Mouse (Mus musculus) left cerebral cortex, adult 18-20 months (tissue): ENCODE data around the gene Grm7. TPM values are rescaled to one million over a fixed set of nuclear protein-coding genes. Genes with fewer than 3 reads are reported as not detected.

Experiments
- DNase-seq, 2 experiments: peaks; one replicate each; pipeline ENCODE4 v3.0.0; 2021 to 2022; ENCODE audit warnings: low spot score in 2 of 2, mixed read lengths in 1 of 2
- total RNA-seq, 2 experiments: library from RNA; stranded (reverse); gene quantifications; 2 replicates each; pipeline ENCODE4 v1.2.3; 2021

The Grm7 gene
- total RNA-seq, 2 experiments from 2014 or later, result 66.6 to 73.5 TPM

DNA sequence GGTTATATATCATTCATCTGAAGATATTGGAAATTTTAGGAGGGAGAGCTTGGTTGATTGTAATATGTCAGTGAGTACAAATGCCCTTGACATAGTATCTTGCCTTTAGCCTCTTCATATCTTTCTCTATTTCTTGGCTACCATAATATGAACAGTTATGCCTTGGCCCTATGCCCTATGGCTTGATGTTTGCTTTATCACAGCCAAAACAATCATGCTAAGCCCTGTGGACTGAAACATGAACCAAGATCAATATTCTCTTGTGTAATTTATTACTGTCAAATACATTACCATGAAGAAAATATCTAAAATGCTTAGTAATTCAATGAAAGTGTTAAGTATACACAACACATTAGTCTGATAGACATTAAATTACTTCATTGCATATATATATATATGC, 222.9 kb downstream of the Grm7 start:
- DNase-seq, result no peak

DNA sequence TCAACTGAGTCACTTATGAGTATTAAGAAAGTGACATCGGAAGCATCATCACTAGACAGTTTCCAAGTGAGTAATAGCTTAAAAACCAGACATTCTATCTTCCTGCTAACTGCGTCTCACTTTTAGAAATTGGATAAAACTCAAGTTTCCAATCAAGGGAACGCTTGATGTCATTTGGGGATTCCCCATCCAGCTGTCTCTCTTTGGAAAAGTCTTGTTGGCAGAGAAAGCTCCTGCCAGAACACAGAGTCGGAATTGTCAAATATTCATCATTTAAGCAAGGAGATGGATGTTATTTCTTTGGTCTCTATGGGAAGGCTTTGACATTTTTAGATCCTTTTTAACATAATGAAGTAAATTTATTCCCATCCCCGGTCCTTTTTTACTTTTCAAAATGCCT, 336.6 kb downstream of the Grm7 start:
- DNase-seq, result no peak

DNA sequence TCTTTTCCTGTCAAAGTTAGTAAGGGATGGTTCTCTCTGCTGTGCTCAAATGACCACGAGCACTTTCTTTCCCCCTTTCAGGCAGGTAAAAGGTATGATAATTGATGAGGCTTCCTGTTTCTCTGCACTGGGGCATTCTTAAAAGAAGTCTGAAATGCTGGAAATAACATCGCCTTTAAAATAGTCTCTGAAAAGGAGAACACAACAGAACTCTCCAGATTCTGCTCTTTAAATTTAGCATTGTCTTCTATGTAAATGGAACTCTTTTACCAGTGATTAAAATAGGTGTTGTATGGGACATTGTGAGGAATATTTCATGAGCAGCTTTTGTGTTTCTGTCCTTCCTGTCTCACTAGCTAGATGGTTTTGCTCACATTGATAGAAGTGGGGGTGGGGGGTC, 393.7 kb downstream of the Grm7 start:
- no peak for DNase-seq

DNA sequence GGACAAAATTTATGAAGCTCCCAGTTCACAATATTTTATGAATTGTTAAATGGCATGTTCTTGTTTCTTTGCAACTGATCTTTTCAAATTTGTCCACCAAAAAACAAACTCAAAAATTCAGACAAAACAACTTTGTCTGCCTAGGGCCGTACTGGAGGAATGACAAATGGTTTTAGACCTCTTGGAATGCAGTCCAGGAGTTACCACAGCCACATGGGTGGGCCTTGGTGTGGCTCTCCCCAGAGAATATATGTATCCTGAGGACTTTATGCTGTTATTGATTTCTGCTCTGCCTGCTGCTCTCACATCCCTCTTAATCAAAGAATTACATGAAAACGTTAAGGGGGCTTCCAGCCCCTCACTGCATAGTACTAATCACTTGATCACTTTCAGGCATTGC, 400.5 kb downstream of the Grm7 start:
- no peak for DNase-seq

DNA sequence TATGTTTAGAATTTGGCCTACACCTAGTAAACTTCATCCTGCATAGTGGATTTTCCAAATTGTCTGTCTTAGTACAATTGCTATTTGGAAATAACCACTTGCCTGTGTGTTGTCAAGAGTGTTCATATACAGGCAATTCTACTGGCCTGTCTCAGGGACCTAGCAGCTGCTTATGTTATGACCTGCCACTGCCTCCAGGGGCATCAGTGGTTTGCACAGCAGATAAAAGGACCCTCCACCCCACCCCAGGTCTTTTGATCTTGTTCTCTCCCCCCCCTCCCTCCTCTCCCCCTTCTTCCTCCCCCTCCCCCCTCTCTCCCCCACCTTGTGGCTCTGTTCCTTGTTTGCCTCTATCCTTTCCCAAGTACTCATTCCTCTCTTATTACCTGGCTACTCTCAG, 403.9 kb downstream of the Grm7 start:
- DNase-seq, result no peak

DNA sequence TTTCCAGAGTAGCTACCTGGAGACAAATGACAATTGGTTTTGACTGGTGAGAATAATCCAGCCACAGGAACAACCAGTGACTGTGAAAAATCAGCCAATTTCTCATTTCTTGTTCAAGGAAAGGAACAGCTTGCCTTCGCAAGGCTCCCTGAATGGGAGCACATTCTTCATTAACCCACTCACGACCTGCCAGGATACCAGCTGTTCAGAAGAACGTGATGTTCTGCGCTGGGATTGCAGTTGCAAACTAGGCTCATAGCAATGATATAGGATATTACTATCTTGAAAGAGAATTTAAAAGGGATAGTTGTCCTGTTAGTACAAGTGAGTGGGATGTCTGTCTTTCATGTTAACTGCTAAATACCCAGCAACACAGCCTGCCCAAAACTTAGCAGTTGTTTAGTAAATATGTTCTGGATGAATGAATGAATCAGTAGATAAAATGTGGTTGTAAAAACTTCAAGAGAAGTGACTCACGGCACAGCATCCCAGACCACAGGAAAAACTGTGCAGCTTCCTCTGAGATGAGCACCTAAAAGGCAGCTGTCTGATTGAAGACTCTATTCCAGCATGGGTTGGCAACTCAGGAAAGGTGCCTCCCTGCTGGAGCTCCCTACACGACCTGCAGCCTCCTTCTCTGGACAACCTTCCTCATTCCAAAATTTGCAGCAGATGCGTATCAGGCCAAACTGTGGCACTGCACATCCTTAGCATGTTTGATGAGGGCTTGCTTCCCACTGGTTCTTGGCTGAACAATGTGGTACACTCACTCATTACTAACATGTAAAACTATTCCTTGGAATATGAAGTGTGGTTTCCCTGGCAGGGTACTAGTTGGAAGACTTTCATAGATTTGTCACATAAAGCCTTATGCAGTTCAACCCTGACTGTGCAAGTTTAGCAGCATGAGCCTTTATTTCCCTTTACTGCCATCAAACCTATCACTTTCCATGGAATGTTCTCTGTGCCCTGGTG, 408.9 kb downstream of the Grm7 start:
- peak; percentile 46 to 70 for DNase-seq

DNA sequence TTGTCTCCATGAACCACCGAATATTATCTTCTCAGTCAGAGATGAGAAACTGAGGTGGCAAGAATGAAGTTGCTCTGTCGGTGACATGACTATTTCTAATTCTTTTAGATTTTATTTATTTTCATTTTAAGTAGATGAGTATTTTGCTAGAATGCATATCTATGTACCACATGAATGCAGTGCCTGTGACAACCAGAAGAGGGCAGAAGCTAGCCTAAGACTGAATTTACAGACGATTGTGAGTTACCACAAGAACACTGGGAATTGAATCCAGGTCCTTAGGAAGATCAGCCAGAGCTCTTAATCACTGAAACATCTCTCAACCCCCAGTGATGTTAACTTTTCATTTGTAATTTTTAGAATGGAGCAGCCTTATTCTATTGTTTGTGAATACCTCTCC, 412.4 kb downstream of the Grm7 start:
- no peak for DNase-seq

DNA sequence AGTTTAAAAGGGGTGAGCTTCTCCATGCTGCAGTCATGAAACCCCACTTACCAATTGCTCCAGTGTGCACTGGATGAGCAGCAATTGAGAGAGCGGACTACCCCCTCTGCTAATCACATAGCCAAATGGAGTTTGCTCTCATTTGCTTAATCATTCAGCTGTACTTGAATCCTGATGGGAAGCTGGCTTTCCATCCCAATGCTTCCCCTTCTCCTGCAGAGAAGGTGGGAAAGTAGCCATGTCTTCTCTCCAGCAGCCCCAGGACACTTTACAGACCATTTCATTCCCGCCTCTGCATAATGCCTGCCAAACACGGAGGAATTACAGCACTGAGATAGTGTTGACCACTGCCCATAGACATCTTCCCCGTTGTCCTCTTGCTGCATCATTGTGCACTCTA, 414.6 kb downstream of the Grm7 start:
- no peak for DNase-seq

DNA sequence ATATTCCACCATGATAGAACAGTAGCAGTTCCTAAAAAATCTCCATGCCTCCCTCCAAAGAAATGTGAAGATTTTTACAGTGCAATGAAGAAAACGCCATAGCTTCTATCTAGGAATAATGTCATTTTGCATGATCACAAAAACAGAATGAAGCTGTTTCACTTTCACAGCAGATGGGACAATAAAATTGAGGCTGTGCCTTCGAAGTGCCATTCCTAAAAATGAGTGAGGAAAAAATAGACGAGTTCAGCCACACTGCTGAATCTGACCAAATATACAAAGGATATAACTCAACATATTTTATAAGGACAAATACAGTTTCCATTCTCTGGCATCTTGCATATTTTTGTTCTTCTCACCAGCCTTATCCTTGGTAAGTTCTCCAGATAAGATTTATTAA, 439.2 kb downstream of the Grm7 start:
- no peak for DNase-seq

DNA sequence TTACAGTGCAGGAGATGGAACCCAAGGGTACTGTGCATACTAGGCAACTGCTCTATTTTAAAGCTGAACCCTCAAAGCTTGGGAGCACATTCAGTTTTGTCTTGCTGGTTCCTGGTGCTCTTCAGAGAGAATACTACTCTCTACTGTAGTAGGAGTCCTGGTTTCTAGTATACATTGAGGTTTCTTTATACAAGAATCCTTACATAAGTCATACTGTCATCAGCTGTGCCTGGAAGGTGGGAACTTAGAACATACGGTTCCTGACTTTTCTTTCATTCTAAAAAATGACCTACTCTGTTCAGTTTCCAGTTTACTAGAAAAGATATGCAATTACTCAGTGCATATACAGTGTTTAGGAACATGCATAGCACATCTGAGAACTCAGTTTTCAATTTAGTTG, 449.4 kb downstream of the Grm7 start:
- no peak for DNase-seq

DNA sequence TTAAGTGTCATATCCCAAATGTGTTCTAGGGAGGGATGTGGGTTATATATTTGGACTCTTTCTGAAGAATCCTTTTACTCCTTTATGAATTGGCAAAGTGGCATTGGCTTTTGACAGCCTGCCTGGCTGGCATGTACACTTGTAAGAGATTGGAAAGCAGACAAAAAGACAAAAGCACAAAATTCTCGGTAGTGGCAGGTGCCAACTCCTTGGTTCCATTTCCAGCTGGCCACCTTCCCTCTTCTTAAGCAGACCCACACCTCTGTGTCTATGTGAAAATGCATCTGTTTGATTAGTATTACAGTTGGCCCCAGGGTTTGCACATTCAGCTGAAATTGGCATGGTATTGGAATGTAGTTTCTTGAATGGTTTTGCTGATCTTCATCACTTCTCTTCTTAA, 460.1 kb downstream of the Grm7 start:
- DNase-seq, result no peak

DNA sequence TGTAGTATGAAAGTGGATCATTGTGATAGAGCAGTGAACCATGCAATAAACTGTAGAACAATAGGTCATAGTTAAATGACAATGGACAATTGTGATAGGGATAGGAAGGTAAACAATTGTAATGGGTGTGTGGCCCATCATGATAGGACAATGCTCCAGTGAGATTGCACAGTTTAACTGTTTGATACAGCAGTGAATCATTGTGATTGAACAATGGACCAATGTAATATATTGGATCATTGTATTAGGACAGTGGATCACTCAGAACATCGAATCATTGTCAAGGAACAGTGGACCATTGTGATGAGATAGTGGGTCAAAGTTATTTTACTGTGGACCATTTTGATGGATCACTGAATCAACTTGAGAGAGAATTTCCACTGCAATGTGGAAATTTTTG, 515.7 kb downstream of the Grm7 start:
- DNase-seq, result no peak

DNA sequence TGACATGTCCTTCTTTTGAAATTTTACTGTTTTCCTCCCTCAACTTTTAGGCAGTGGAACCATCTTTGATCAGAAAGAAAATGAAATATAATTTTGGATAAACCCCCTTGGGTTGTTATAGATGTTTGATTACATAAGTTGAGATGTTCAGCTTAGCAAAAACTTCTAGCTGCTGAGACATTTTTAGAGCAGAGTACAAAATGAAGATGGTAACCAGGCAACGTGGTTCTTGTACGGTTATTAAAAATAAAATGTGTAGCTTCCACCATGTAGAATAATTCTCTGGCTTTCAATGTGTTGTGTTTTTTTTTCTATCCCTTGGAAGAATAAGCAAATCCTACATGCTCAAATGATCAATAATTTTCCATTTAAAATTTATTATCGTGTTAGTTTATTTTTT, 550.0 kb downstream of the Grm7 start:
- DNase-seq, result no peak

DNA sequence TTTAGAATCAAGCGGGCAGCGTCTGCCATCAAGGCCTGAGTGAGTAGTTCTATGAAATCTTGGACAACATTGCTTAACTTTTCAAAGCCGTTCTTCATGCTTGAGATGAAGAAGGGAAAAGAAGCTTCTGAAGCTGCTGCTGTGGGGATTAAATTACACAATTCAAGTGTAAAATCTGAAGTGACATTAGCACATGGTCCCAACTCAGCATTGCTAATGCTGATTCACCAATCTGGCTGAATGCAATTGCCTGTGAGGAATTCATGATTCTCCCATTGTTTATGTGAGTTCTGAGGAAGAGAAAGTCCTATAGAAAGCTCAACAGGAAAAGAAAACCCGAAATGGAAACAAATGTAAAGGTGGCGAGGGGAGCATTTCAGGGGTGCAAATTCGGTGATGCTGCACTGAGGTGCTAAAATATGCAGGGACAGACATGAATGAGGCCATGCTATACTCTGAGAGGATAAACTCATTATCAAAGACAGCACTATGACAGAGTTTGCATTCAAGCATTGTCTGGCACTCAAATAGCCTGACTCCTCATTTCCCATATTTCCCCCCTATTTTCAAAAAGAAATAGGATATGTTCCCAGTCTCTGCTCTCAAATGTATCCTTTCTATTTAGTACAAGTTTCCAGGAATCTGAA, 575.8 kb downstream of the Grm7 start:
- DNase-seq, result no peak

DNA sequence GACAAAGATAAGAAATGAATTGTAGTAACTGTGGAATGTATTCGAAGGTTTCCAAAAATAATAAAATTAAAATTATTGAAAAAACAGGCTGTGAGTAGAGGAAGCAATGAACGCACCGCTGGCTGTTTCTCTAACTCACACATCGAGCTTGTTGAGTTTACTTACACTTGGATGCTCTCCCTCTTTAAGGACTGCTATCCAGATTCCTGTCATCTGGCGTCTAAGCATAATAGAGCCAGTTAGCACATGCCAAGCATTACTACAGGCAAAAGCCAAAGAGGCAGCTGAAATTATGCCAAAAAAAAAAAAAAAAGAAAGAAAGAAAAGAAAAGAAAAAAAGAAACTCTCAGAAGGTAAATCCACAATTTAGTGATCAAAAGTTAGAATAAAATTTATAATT, 609.8 kb downstream of the Grm7 start:
- DNase-seq, result no peak

DNA sequence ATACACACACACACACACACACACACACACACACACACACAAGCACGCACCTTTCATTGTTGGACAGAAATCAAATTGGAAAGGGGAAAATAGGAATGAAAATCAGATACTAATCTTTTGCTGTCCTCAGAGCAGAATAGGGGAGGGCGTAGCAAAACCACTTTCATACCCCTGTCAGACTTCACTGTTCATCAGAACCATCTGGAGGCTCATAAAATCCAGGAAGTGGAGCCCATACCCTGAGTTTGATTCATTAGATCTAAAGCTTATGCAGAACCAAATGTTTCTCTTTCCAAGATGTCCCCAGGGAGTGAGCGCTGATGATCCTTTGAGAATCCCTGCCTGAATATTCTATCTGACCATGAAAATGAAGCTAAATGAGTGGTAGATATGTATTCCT, 611.6 kb downstream of the Grm7 start:
- DNase-seq, result no peak

DNA sequence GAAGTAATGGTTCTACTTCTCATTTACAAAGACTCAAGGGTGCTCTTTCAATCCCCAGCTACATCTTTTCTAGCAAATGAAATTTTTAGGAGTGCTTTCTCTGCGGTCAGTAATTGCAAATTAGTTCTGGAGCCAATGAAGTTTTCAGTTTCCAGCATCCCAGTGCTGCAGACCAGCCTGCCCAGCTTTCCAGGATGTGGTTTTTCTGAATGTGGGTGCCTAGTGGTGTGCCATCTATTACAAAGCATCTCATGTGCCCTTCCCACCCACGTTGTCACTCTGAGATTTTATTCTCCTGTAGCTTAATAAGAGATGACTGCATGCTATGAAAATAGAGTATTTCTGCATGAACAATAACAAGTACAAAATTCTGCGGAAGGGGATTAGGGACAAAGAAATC, 612.9 kb downstream of the Grm7 start:
- no peak for DNase-seq

DNA sequence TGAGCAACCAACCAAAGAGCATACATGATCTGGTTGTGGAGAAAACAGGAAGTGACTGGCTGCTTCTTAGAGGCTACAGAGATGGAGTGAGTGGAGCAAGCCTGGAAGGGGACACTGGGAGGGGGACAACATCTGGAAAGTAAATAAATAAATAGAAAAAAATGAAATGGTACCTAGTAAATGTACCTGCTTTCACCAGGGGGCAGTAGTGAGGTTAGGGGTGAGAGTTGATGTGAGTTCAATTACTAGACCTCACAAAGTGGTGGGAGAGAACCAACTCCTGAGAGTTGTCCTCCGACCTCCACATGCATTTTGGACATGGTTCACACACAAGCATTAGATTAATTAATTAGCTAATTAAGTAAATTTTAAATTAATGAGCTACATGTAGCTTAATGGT, 615.8 kb downstream of the Grm7 start:
- no peak for DNase-seq

DNA sequence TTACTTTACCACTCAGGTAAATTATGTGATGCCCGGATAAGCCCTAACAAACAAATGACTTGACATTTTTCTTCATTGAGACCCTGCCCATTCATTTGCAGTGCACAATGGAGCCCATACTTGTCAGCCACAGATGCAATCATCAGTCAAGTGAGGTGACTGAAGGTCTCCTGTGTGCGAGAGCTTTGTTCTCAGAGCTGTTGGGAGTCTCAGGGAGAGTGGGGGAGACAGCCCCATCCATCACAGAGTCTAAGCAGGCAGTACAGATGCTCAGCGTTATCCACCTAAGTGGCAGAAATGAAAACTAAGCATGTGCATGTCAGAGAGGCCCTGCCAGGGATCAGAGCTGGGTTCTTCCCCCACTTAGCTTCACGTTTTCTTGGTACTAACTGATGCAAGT, 631.3 kb downstream of the Grm7 start:
- no peak for DNase-seq

DNA sequence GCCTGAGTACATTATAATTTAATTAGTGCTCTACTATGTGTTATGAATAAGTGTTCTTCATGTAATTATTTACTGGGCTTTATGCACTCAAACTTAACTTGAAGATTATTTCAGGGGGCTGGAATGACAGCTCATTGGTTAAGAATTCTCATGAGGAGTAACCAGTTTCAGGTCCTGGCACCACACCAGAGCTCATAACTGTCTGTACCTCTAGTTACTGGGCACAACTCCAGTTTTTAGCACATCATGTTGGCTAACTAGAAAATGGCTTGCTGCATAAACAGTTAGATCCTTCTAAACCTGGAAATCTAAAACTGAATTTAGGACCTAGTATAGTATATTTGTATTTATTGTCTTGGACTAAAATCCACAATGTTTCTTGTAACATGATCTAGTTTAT, 633.1 kb downstream of the Grm7 start:
- no peak for DNase-seq

DNA sequence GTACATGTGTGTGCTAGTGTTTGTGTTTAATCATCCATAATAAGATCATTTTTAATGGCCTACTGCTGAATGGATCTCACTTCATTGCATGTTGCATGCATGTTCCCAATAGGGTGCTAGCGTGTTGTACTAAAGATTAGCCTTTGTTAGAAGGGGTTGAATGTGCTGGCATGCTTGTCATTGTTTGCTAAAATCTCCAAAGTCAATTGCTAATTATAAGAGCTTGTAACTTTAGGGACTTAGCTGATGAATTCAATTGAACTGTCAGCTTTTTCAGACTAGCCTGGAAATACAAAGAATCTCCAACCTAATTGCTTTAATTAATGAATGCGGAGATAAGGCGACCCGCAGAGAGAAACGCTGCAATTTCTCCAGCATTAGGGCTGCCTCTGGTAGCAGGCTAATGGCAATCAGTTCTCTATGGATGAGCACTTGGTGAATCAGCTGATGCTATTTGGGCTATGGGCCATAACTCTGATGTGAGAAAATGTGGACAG, 648.2 kb downstream of the Grm7 start:
- no peak for DNase-seq

DNA sequence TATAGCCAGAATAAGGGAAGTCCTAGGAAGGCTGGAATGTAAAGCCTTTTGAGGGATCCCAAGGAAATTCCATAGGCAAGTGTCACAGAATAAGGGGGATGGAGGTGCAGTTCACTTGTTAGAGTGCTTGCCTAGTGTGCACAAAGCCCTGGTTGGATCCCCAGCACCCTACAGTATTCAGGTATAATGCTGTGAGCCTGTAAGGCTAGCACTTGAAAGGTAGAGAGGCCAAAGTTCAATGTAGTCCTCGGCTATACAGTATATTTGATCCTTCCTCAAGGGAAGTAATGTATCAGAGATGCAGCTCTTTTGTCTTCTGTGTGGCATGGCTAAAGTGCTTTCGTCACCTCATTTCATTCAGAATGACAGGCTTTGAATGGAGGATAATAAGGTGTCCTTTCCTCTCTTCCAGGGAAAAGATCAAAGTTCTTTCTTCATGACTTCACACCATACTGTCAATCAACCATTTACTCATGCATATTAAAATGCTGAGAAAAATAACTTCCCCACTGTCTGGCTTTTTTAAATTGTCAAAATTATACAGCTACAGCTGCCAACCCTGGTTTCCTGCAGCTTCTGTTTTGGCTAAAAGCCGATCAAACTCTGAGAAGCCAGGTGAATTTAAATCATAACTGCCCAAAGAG, 658.7 kb downstream of the Grm7 start:
- no peak for DNase-seq
